Mouse (Mus musculus): ENCODE results near the gene Upb1.
A peak's percentile ranks its signal among the peaks of the same experiment; 100 is the strongest.

Gene Upb1

GRCm38 (mm10) chr10:75424498-75424901 lies 23.6 kb downstream of the Upb1 start:
- DNase-seq (ENCODE audit: low spot score) = no peak

GRCm38 (mm10) chr10:75428049-75429003 lies 27.4 kb downstream of the Upb1 start:
- no peak for DNase-seq (ENCODE audit: low spot score)

DNA sequence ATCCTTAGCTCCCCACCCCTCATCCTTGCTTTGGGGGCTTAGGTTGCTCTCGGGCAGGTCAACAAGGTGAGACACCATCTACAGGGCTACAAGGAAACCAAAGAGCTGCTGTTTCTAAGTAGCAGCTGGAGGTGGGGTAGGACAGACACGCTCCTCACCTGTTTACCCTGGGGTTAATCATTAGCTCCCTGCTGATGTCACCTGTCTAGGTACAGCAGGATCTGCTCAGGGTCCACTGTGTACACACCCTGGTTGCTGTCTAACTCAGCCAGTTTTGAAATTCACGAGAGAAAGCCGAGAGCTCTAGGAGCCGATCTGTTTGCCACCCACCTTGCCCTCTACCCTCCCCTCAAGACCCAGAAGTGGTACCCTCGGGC lies 28.1 kb downstream of the Upb1 start:
- DNase-seq (ENCODE audit: low spot score) = no peak

GRCm38 (mm10) chr10:75429522-75430146 lies 28.7 kb downstream of the Upb1 start:
- DNase-seq (ENCODE audit: low spot score) = no peak

DNA sequence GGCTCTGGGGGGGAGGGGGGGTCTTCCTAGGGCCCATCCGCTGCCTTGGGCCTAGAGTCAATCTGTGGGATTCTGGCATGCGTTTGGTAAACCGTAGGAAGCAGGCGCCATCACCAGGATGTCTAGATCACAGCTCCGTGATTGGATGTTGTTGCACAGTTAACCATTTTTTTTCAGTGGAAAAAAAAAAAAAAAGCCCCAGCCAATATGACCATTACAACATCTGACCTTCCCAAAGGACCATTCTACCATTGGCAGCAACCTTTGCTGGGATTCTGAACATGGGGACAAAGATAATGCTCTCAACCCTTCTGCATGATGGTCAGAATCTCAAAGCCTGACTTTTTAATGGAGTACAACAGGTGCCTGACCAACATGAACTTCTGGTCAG lies 29.2 kb downstream of the Upb1 start:
- DNase-seq (ENCODE audit: low spot score) = no peak

GRCm38 (mm10) chr10:75430633-75431032 lies 29.7 kb downstream of the Upb1 start:
- DNase-seq (ENCODE audit: low spot score) = no peak

DNA sequence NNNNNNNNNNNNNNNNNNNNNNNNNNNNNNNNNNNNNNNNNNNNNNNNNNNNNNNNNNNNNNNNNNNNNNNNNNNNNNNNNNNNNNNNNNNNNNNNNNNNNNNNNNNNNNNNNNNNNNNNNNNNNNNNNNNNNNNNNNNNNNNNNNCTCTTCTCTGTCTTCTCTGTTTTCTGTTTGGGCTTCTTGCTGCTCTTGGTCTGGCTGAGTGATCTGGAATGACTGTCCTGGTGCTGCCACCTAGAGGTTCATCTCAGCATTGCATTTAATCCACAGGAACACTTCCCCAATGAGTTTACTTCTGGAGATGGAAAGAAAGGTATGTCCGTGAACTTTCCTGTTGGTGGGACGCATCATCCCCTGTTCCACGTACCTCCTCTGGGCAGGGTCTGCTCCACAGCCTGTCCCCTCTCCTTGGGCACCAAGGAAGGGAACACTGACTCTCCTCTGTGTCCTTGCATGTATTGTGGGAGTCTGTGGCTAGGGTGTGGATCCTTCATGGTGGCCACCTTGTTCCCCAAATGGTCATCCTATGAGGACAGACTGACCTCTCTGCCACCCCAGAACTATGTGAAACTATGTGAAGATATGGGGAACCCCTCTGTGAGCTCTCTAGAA lies 35.8 kb downstream of the Upb1 start:
- DNase-seq (ENCODE audit: low spot score) = peak; percentile 89

DNA sequence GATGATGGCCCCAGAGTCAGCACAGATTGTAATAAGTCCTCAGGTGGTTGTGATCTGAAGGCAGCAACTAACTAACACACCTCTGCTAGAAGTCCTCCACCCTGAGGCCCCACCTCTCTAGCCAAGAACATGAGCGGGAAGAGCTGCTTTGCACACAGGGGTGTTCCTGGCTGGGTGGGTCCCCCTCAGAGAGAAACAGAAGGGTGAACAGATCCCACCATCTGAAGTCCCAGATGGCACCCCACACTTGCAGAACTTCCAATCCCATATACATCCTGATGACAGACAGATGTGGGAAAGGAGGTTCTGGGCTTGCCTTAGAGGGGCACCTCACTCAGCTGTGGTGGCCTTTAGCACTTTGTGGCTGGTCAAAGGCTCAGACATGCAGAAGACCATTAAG lies 36.4 kb downstream of the Upb1 start:
- no peak for DNase-seq (ENCODE audit: low spot score)

- peak; percentile 77 for DNase-seq (ENCODE audit: low spot score)
These were observed 37.4 kb downstream of the Upb1 start for GRCm38 (mm10) chr10:75438132-75438810.

DNA sequence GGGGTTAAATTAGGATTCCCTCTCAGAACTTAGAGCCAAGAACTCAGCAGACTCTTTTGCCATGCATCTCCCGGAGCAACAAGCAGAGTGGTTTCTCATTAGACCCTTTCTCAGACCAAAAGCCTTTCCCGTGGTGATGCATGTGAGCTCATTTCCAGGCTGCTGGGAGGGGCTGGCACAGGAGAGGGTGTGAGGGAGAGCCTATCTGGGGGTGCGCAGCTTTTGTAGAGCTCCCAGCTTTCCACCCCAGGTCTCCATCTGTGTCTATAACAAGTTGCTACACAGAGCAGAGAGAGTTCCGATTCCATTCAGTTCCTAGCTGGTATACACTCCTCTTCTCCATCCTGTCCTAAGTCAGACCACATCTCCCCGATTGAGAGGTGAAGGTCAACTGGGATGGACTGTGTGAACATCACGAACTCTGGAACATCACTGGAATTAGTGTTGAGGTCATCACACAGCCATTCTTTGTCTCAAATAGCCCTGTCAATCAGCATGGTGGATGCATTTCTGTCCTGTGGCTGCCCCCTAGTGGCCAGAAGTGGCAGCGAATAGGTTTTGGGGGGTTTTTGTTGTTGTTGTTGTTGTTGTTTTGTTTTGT lies 38.4 kb downstream of the Upb1 start:
- DNase-seq (ENCODE audit: low spot score) = no peak

DNA sequence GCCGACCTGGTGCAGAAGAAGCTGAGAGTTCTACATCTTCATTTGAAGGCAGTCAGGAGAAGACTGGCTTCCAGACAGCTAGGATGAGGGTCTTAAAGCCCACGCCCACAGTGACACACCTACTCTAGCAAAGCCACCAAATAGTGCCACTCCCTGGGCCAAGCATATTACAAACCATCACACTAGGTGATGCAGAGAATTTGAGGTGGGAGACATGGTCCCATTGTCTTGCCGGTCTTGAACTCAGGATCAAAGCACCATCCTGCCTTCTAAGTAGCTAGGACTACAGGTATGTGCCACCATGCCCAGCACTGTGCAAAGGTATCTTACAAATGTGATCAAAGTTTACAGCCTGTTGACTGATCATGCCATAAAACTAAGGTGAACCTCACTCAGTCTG lies 39.8 kb downstream of the Upb1 start:
- no peak for DNase-seq (ENCODE audit: low spot score)

GRCm38 (mm10) chr10:75441800-75442199 lies 40.9 kb downstream of the Upb1 start:
- DNase-seq (ENCODE audit: low spot score) = no peak

- DNase-seq (ENCODE audit: low spot score) = no peak
These were observed 42.1 kb downstream of the Upb1 start for GRCm38 (mm10) chr10:75443017-75443416.

GRCm38 (mm10) chr10:75444111-75444826 lies 43.4 kb downstream of the Upb1 start:
- DNase-seq (ENCODE audit: low spot score) = no peak

DNA sequence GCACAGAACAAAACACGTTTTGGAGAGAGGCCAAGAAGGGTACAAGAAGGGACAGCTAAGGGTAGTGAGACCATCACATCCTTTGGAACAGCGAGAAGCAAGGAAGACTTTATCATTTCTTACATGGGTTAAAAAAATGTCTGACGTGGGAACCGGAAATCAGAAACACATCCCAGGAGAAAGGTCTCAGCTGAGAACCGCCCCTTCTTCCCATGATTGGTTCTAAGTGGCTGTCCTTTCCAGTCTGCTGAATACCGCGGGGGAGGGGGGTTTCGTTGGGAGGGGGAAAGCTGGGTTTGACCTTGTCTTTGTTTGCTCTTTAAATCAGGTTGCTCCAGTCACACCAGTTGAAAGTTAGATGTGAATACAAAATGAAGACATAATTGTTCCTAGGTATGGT lies 44.1 kb downstream of the Upb1 start:
- no peak for DNase-seq (ENCODE audit: low spot score)

GRCm38 (mm10) chr10:75446501-75447083 lies 45.7 kb downstream of the Upb1 start:
- DNase-seq (ENCODE audit: low spot score) = no peak

DNA sequence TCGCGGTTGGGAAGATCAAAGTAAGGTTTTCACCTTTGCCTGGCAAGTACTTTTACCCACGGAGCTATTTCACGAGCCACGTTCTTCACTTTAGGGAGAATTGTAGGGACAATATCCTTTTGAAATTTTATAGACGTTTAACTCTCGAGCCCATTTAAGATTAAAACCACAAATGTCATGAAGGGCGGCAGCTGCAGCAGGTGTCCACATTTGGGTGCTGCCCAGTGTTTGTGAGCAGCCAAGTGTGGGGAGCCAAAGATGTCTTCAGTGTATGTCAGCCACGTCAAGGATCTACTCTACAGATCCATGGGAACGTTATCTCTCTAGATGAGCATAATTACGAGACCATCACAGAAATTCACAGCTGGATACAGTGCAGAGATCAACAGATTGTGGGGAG lies 46.6 kb downstream of the Upb1 start:
- DNase-seq (ENCODE audit: low spot score) = no peak

DNA sequence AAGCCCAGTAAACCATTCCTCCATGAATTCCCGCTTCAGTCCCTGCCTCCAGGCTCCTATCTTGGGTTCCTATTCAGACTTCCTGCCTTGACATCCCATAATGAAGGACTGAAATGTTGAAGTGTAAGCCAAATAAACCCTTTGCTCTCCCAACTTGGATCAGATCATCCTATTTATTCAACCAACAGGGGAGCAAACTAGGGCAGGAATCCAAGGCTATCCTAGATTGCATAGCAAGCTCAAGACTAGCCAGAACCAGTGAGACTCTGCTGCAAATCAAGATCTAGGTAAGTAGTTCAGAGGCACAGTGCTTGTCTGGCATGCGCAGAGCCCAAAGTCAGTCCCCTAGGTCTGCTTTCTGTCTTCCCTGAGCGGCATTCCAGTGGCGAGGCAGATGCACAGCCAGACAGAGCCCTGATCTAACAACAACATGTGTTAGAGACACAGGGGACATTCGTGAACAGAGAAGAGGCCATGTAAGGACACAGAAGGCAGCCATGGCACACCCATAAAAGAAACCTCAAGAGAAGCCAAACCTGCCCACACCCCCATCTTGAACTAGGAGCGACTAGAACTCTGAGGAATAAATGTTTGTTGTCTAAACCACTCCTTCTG lies 48.0 kb downstream of the Upb1 start:
- DNase-seq (ENCODE audit: low spot score) = no peak

DNA sequence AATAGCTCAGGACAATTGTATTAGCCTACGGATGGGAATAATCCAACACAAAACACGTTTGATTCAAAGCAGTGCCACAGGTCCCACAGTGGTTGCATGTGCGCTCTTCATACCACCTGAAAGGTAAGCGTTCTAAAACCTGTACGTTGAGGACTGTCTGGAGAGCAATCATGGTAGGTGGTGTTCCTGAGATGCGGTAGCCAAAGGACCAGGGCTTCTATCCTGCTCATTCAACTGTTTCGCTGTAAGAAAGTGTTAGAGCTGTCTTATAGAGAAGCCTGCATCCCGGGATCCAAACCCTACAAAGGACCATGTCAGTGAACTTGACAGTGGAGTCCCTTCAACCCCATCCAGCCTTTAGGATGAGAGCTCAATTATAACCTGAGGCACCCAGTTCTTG lies 49.4 kb downstream of the Upb1 start:
- no peak for DNase-seq (ENCODE audit: low spot score)

DNA sequence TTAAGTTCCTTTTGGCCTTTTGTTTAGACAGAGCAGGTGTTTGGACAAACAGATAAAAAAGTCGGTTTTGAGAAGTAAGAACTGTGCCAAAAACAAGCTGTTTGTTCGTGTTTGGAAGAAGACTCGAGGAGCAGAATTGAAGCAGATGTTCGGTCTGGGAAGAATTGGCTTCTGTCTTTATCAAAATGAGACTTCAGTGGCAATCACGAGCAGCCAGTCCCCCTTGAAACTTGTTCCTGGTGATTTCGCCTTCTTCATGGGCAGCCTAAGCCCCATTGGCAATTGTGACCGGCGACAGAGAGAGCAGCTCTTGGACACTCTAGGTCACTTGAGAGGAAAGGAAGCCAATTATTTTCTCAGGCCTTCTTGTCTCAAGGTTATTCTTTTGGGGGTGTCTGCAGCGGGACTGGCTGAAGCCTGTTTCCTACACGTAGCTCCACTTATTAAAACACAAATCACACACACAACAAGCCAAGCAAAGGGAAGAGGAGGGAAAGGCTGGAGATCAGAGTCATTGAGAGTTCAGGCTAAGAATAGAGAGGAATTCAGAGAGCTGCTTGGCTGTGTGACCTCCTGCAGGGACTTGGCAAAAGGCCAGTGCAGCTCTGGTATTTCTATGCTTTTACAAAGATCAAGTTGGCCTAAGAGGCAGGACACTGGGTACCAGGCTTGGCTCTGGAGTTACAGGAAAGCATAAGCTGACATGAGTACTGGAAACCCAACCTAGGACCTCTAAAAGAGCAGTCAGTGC lies 50.3 kb downstream of the Upb1 start:
- peak; percentile 50 for DNase-seq (ENCODE audit: low spot score)

All from lung, postnatal 25 days (tissue).